Mouse (Mus musculus) thymus, adult 2 months (tissue): ENCODE measurements around the gene Gas2l1.
A peak's percentile ranks its signal among the peaks of the same experiment; 100 is the strongest.

ENCODE experiments used
- CTCF ChIP-seq: fragments of 200-500 bp; IDR thresholded peaks from 2 replicates; pipeline ENCODE4 v1.5.1; 2012; ENCODE audit warnings: mild to moderate bottlenecking, control low read depth, low read length, moderate library complexity, borderline replicate concordance; ENCODE audit not compliant: control insufficient read depth, poor library complexity, insufficient read depth; ENCODE audit errors: extremely low read depth
- POLR2A ChIP-seq: fragments of 200-500 bp; IDR thresholded peaks from 2 replicates; pipeline ENCODE4 v1.6.1; 2012; ENCODE audit warnings: mild to moderate bottlenecking, low read length, control low read depth, moderate library complexity; ENCODE audit not compliant: control insufficient read depth, poor library complexity, insufficient read depth; ENCODE audit errors: extremely low read depth

DNA sequence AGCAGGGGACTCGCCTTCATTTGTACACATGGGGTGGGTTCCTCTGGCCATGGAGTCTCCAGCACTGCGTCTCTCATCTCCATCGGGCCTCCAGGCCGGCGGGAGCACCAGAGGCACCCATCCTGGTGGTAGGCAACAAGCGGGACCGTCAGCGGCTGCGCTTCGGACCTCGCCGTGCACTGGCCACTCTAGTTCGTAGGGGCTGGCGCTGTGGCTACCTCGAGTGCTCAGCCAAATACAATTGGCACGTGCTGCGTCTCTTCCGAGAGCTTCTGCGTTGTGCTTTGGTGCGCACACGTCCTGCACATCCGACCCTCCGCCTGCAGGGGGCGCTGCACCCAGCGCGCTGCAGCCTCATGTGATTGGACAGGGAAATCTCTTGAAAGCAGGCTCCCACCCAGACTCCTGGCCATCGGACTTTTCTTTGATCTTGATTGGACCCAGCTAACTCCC is 5.4 kb downstream of the Gas2l1 start:
- TF ChIP-seq CTCF (peak; percentile 90), POLR2A (no peak)
